Mouse (Mus musculus) thymus, postnatal 4 days (tissue): ENCODE results near the gene Pdlim7.

Experiments
- DNase-seq: peaks from one replicate; pipeline ENCODE4 v3.0.0; 2021

Pdlim7 gene

GRCm38 (mm10) chr13:55516955-55517354, 3.5 kb upstream of the Pdlim7 start:
- DNase-seq, result peak; percentile 95

- no peak for DNase-seq
These were observed 352 bp upstream of the Pdlim7 start for GRCm38 (mm10) chr13:55513828-55514227.

GRCm38 (mm10) chr13:55512379-55513031, 971 bp downstream of the Pdlim7 start:
- peak; percentile 46 for DNase-seq

GRCm38 (mm10) chr13:55511492-55511861, 2.0 kb downstream of the Pdlim7 start:
- no peak for DNase-seq

GRCm38 (mm10) chr13:55510668-55511491, 2.6 kb downstream of the Pdlim7 start:
- DNase-seq, result peak; percentile 35

GRCm38 (mm10) chr13:55510332-55510667, 3.2 kb downstream of the Pdlim7 start:
- no peak for DNase-seq

GRCm38 (mm10) chr13:55508531-55508930, 4.9 kb downstream of the Pdlim7 start:
- no peak for DNase-seq

GRCm38 (mm10) chr13:55507877-55508276, 5.6 kb downstream of the Pdlim7 start:
- DNase-seq, result peak; percentile 59

- DNase-seq, result no peak
These were observed 6.8 kb downstream of the Pdlim7 start for GRCm38 (mm10) chr13:55506697-55507096.

GRCm38 (mm10) chr13:55505810-55506209, 7.7 kb downstream of the Pdlim7 start:
- no peak for DNase-seq

GRCm38 (mm10) chr13:55504390-55504789, 9.1 kb downstream of the Pdlim7 start:
- DNase-seq, result no peak

- peak; percentile 40 for DNase-seq
These were observed 11.1 kb downstream of the Pdlim7 start for GRCm38 (mm10) chr13:55502405-55502804.

GRCm38 (mm10) chr13:55500575-55500974, 12.9 kb downstream of the Pdlim7 start:
- no peak for DNase-seq

GRCm38 (mm10) chr13:55498906-55499305, 14.6 kb downstream of the Pdlim7 start:
- DNase-seq, result no peak

GRCm38 (mm10) chr13:55496661-55497060, 16.8 kb downstream of the Pdlim7 start:
- no peak for DNase-seq

- no peak for DNase-seq
These were observed 17.8 kb downstream of the Pdlim7 start for GRCm38 (mm10) chr13:55495702-55496101.

GRCm38 (mm10) chr13:55494883-55495621, 18.4 kb downstream of the Pdlim7 start:
- no peak for DNase-seq

- DNase-seq, result no peak
These were observed 19.2 kb downstream of the Pdlim7 start for GRCm38 (mm10) chr13:55494257-55494656.

- no peak for DNase-seq
These were observed 25.6 kb downstream of the Pdlim7 start, which contains the start of gene Dbn1 for GRCm38 (mm10) chr13:55487578-55488498. Gene Dbn1 (minus strand): TSS chr13:55488111.

GRCm38 (mm10) chr13:55486916-55487577, 26.4 kb downstream of the Pdlim7 start:
- peak; percentile 53 for DNase-seq

GRCm38 (mm10) chr13:55486029-55486794, 27.3 kb downstream of the Pdlim7 start:
- DNase-seq, result no peak
